Mouse (Mus musculus): ENCODE results near the gene Olfr171.
"Not testable (repeated sequence)": the region's sequence is repeated elsewhere in the genome, so short reads cannot be mapped to it uniquely, and the experiment has no call there.

The Olfr171 gene

DNA sequence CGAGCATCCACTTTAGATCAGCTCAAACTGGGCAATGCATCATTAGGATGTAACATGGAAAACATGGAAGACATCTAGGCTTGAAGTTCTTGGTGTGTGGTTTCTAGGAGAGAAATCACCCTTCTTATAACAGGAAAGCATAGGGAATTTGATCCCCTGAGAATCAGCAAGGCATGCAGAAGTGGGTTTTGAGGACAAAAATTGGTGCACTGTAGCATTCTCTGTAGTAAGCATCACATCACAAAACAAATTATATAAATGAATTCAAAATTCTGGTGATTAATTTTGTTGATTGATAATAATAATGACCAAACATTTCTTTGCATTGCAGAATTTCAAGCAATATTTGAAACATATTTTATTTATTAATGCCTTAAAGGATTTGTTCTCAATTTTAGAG lies at the start of gene Olfr171:
Gene Olfr171, minus strand, starts transcription at position 101 of the 400 bp plus-strand sequence.
- DNase-seq (ENCODE audit: low spot score): no peak

DNA sequence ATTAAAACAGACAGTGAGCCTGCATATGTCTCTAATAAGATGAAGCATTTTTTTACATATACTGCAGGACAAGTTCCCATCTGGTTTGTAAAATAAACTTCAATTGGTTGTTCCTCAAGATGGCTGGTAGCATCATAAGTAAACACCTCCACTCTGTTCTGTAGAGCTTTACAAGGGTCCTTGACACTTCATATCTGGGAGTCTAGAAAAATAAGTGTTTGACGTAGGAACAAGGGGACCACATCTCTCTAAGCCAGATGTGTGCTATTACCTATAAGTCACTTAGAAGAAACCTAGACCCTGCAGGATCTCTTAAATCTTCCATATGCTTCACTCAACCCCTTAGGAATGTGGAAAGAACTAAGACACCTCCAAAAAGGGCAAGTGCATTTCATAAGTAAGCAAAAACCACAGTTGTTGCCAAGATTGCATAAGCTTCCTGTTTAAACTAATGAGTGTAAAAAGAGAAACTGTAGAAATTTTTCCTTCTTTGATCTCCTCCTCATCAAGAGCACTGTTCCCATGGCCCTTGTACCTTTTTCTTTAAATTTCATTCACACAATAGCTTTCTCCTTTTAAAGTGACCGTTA lies 41.1 kb upstream of the Olfr171 start:
- DNase-seq (ENCODE audit: low spot score): no peak

GRCm38 (mm10) chr16:19666312-19666711 lies 36.6 kb upstream of the Olfr171 start:
- no peak for DNase-seq (ENCODE audit: low spot score)

DNA sequence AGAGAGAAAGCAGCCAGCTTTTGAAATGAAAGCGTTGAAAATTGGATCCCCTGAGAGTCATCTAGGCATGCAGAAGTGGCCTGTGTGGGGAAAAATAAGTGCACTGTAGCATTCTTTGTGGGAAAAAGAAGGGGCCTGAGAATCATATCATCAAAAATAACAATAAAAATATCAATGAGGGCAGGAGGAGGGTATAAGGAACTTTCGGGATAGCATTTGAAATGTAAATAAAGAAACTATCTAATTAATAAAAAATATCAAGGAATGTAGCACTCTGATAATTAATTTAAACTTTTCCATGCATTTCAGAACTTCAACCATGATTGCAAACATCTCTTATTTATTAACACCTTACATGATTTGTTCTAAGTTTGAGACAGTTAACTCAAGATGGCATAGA lies 17.9 kb downstream of the Olfr171 start, which contains the start of gene Olfr170:
Gene Olfr170, minus strand, starts transcription at position 101 of the 400 bp plus-strand sequence.
- not testable (repeated sequence) for DNase-seq (ENCODE audit: low spot score)

GRCm38 (mm10) chr16:19603166-19603565 lies 26.6 kb downstream of the Olfr171 start:
- DNase-seq (ENCODE audit: low spot score): no peak
